Mouse (Mus musculus) lung, adult 2 months (tissue): ENCODE data around the gene Dlgap1.

Experiments
- CTCF ChIP-seq: fragments of 200-500 bp; IDR thresholded peaks from 2 replicates; pipeline ENCODE4 v1.5.1; 2011; ENCODE audit warnings: mild to moderate bottlenecking, low read length, control low read depth; ENCODE audit not compliant: insufficient read depth
- POLR2A ChIP-seq: fragments of 200-500 bp; IDR thresholded peaks from 2 replicates; pipeline ENCODE4 v1.6.1; 2011; ENCODE audit warnings: low read depth, mild to moderate bottlenecking, control low read depth, low read length, borderline replicate concordance; ENCODE audit errors: extremely low read depth

GRCm38 (mm10) chr17:70850996-70851991 is 882.4 kb downstream of the Dlgap1 start:
- TF ChIP-seq POLR2A = peak; percentile 69; the same call in 1 of the 2 replicates
- no peak for TF ChIP-seq CTCF
